Mouse (Mus musculus): ENCODE results near the gene Serpina3g.

DNA sequence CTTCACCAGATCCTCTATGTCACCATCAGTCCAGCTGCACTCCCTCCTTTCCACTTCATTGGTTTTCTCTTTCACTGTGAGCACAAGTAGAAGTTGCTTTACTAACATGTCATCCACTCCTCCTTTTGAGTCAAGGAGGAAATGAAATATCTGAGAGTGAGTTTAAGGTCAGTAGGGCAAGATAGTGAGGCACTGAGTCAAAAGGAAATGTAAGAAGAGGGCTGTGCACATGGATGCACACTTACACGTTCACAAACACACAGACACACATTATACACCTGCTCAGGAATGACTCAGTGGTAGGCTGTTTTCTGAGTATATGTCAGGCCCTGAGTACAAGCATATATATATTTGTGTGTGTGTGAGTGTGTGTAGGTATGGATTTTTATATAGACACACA lies 12.4 kb upstream of the Serpina3g start:
- TF ChIP-seq POLR2A (IDR thresholded peaks at IDR 0.05; ENCODE audit: control insufficient read depth, low read depth, low read length) (no peak), CTCF (IDR thresholded peaks at IDR 0.05; ENCODE audit: control insufficient read depth, insufficient read depth, insufficient replicate concordance, low read depth, low read length) (no peak)

All from testis, adult 2 months (tissue).